ENCODE assay signal across 28 mouse cellular contexts in the genomic region with DNA sequence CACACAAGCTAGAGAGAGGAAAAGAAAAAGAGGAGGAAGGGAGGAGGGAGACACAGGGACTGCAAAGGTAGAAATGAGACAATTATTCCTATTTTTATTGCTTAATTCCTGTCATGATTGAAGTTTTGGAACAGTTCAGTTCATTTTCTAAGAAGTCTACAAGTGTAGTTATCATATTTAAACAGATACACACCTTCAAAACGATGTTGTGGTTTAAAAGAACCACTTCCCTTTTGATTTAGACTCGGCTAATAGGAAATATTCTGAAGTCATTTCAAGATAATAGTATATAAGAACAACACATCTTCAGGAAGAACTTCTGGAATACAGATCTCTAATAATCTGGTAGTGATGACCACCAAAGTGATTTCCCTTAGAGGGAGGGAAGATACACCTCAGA.
A peak's percentile ranks its signal among the peaks of the same experiment; 100 is the strongest.
DNase-seq lines count a peak whose midpoint lies in the region; ATAC-seq and TF ChIP-seq lines count a peak whose summit lies in the region.
"Had no signal": no experiment of that assay in that cellular context is flagged by ENCODE, and none has a peak within 500 bp of the region (broad histone marks: within the 10 kb centered on the region; RNA-seq: fewer than 3 reads in every experiment).

No protein-coding gene starts in this region.

- H3K27ac ChIP-seq in hindbrain, embryonic 13.5 days, result 0 out of 2 replicates have a peak overlapping the region, but pooled peaks have one; percentile 2
- no peak overlapping the region for H3K27ac ChIP-seq in hindbrain, embryonic 11.5 days (ENCODE audit: low read depth, low read length)
- peak overlapping the region; percentile 47 for H3K27ac ChIP-seq in left cerebral cortex, adult 2 months
- peak overlapping the region; percentile 76; the same call in 1 of the 2 replicates for H3K27ac ChIP-seq in neural tube, embryonic 15.5 days (replicated peaks)
- H3K27ac ChIP-seq: forebrain, embryonic 10.5 days; heart, adult 2 months; heart, embryonic 10.5 days; heart, embryonic 13.5 days; hindbrain, embryonic 12.5 days; intestine, embryonic 15.5 days had no signal

- H3K4me1 ChIP-seq in hindbrain, embryonic 13.5 days (replicated peaks), result peaks cover 24% of the 10 kb centered on the region
- no peaks in the 10 kb centered on the region for H3K4me1 ChIP-seq in hindbrain, embryonic 11.5 days (replicated peaks; ENCODE audit: control insufficient read depth, insufficient read depth, low read length)
- peaks cover 44% of the 10 kb centered on the region for H3K4me1 ChIP-seq in neural tube, embryonic 15.5 days
- H3K4me1 ChIP-seq: forebrain, embryonic 10.5 days; heart, embryonic 10.5 days; intestine, embryonic 15.5 days had no signal

- 91% methylated on average over 2 of the region's 2 CpGs for WGBS in hindbrain, embryonic 13.5 days
- 94% methylated on average over 2 of the region's 2 CpGs for WGBS in hindbrain, embryonic 11.5 days
- 97% methylated on average over 2 of the region's 2 CpGs for WGBS in neural tube, embryonic 15.5 days

- no peak for ATAC-seq in hindbrain, embryonic 13.5 days (ENCODE audit: low FRiP score)
- no peak for ATAC-seq in hindbrain, embryonic 11.5 days (ENCODE audit: low FRiP score)
- ATAC-seq in neural tube, embryonic 15.5 days (ENCODE audit: low FRiP score), result no peak
- ATAC-seq: forebrain, embryonic 13.5 days; forebrain, embryonic 16.5 days; intestine, embryonic 15.5 days had no signal

- TF ChIP-seq CTCF in left cerebral cortex, adult 2 months (IDR thresholded peaks at IDR 0.05), result no peak

- no peaks in the 10 kb centered on the region for H3K27me3 ChIP-seq in hindbrain, embryonic 13.5 days
- H3K27me3 ChIP-seq in hindbrain, embryonic 11.5 days (ENCODE audit: control insufficient read depth, insufficient read depth, low read length), result no peaks in the 10 kb centered on the region
- H3K27me3 ChIP-seq in neural tube, embryonic 15.5 days (replicated peaks), result no peaks in the 10 kb centered on the region
- H3K27me3 ChIP-seq: CH12.LX; forebrain, embryonic 13.5 days; heart, embryonic 13.5 days; hindbrain, embryonic 12.5 days; intestine, embryonic 15.5 days had no signal

- peaks cover 61% of the 10 kb centered on the region for H3K36me3 ChIP-seq in hindbrain, embryonic 13.5 days
- H3K36me3 ChIP-seq in hindbrain, embryonic 11.5 days (ENCODE audit: control insufficient read depth, insufficient read depth, low read length), result peaks cover 5% of the 10 kb centered on the region; the same call in 1 of the 2 replicates
- H3K36me3 ChIP-seq in neural tube, embryonic 15.5 days, result peaks cover 55% of the 10 kb centered on the region
- H3K36me3 ChIP-seq: G1E had no signal

- no peak overlapping the region for H3K9ac ChIP-seq in hindbrain, embryonic 13.5 days
- H3K9ac ChIP-seq in hindbrain, embryonic 11.5 days (ENCODE audit: low read depth, low read length), result no peak overlapping the region
- no peak overlapping the region for H3K9ac ChIP-seq in neural tube, embryonic 15.5 days (replicated peaks)
- H3K9ac ChIP-seq: forebrain, embryonic 13.5 days; heart, embryonic 13.5 days; hindbrain, embryonic 12.5 days; intestine, embryonic 15.5 days had no signal

- no peak overlapping the region for H3K4me2 ChIP-seq in hindbrain, embryonic 13.5 days
- no peak overlapping the region for H3K4me2 ChIP-seq in hindbrain, embryonic 11.5 days (replicated peaks; ENCODE audit: low read depth, low read length)
- H3K4me2 ChIP-seq in neural tube, embryonic 15.5 days, result no peak overlapping the region
- H3K4me2 ChIP-seq: forebrain, embryonic 13.5 days; heart, embryonic 13.5 days; hindbrain, embryonic 12.5 days; intestine, embryonic 15.5 days had no signal

- H3K4me3 ChIP-seq in hindbrain, embryonic 13.5 days, result no peak overlapping the region
- H3K4me3 ChIP-seq in hindbrain, embryonic 11.5 days (ENCODE audit: low read depth, low read length), result no peak overlapping the region
- H3K4me3 ChIP-seq in left cerebral cortex, adult 2 months, result no peak overlapping the region
- no peak overlapping the region for H3K4me3 ChIP-seq in neural tube, embryonic 15.5 days (replicated peaks)
- H3K4me3 ChIP-seq: forebrain, embryonic 10.5 days; forebrain, embryonic 13.5 days; heart, adult 2 months; heart, embryonic 10.5 days; heart, embryonic 13.5 days; hindbrain, embryonic 12.5 days; intestine, embryonic 15.5 days had no signal

- DNase-seq in hindbrain, embryonic 11.5 days (ENCODE audit: low spot score), result no peak
- DNase-seq in left cerebral cortex, adult 2 months (ENCODE audit: extremely low spot score in 1 of 2, low spot score in 2 of 2), result no peak
- DNase-seq in left cerebral cortex, adult 11 months (ENCODE audit: low spot score), result no peak
- peak; percentile 77 for DNase-seq in MEL-GATA-1-ER (ENCODE audit: extremely low read depth, low read depth)
- no peak for DNase-seq in kidney, postnatal 4 days
- DNase-seq in right cerebral cortex, adult 18-20 months, result no peak
- DNase-seq: adrenal gland, adult 8-10 months; adrenal gland, postnatal 25 days; B cell, adult 2 months; cerebellum, adult 18-20 months; cerebellum, adult 9-10 months; cerebellum, postnatal 14 days; gastrocnemius, postnatal 10 days; gastrocnemius, postnatal 36 days; heart, adult 2 months; heart, postnatal 14 days; heart, postnatal 4 days had no signal

- intact Hi-C loops in left cerebral cortex, adult 2 months (cut with DNase I), result loop anchor here (5.0 kb wide), 2 partner anchors 39 to 74 kb away; a partner anchor contains a TSS

- no peaks in the 10 kb centered on the region for H3K9me3 ChIP-seq in hindbrain, embryonic 13.5 days
- H3K9me3 ChIP-seq in hindbrain, embryonic 11.5 days (ENCODE audit: control insufficient read depth, low read length), result no peaks in the 10 kb centered on the region
- H3K9me3 ChIP-seq in neural tube, embryonic 15.5 days (replicated peaks), result no peaks in the 10 kb centered on the region
- H3K9me3 ChIP-seq: forebrain, embryonic 10.5 days; forebrain, embryonic 13.5 days; G1E; heart, embryonic 10.5 days; heart, embryonic 13.5 days; hindbrain, embryonic 12.5 days; intestine, embryonic 15.5 days had no signal
